Mouse (Mus musculus) retina, embryonic 14.5 days (tissue): Measurements from ENCODE around the gene Sfta2.

ENCODE experiments used
- DNase-seq: peaks from one replicate; pipeline ENCODE4 v3.0.0-alpha.2; 2015; ENCODE audit warnings: low spot score

The Sfta2 gene

GRCm38 (mm10) chr17:35601249-35601648 lies at the start of gene Sfta2:
TSS of gene Sfta2 (plus strand) at chr17:35601549.
- no peak for DNase-seq

GRCm38 (mm10) chr17:35551881-35552414 lies 49.4 kb upstream of the Sfta2 start, which contains the start of gene Cdsn:
TSS of gene Cdsn (plus strand) at chr17:35552128.
- no peak for DNase-seq

DNA sequence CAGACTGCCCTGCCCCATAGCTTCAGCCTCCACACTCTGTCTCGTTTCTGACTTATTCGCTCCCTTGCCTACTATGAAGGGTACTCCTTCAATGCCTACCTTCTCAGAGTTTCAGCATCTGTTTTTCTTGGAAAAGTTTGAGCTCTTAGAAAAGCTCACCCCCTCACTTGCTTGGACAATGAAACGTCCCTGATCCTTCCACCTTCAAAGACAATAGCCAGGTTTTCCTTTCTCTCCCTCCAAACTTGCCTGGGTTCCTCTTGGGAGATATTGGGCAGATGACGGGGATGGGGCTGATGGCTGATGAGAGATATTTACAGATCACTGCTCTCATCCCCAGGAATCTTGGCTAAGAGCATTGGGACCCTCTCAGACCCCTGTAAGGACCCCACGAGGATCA lies 47.0 kb upstream of the Sfta2 start:
- DNase-seq: no peak

- DNase-seq: no peak
These were observed 46.5 kb upstream of the Sfta2 start for GRCm38 (mm10) chr17:35554761-35555397.

DNA sequence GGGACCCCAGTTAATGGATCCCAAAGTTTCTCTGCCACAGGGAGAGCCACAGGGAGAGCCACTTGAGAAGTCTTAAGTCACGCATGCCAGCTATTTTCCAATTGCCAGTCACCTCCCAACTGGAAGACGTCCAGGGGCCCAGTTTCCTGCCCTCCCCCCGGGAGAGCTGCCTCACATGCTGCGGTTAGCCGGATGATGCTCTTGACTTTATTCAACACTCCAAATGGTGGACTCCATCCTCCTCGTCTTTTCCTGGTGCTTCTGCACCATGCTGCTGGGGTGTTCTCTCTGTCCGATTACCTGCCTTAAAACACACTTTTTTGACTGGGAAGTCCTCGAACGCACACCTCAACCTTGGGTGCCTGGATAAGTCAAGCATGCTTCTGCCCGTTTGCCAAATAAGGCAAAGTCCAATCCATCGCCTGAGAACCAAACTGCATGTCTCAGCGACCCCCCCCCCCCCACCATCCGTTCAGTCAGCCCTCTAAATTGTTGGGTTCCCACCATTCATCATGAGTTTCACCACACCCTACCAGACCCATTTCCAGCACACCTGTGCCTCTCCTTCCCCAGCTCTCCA lies 45.1 kb upstream of the Sfta2 start:
- no peak for DNase-seq

DNA sequence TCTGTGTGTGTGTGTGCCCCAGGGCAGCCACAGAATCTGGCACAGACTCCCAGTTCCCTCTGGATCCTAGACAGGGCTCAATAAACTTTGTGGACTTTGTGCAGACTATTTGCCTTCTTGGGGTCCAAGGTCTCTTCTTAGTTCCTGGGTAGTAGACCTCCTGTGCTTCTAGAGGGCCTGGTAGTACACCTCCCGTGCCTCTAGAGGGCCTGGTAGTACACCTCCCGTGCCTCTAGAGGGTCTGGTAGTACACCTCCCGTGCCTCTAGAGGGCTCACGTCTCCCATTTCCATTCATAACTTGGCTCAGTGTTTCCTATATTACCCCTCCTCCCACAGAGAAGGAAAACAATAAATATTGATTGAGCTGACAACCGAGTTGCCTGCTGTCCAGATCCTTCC lies 44.5 kb upstream of the Sfta2 start:
- peak; percentile 72 for DNase-seq

GRCm38 (mm10) chr17:35557351-35557750 lies 44.0 kb upstream of the Sfta2 start:
- DNase-seq: no peak

- no peak for DNase-seq
These were observed 43.1 kb upstream of the Sfta2 start for GRCm38 (mm10) chr17:35558216-35558615.

- no peak for DNase-seq
These were observed 34.2 kb upstream of the Sfta2 start, which contains the start of gene 2300002M23Rik for GRCm38 (mm10) chr17:35567150-35567549. TSS of gene 2300002M23Rik (plus strand) at chr17:35567450.

- DNase-seq: no peak
These were observed 33.6 kb upstream of the Sfta2 start for GRCm38 (mm10) chr17:35567767-35568166.

DNA sequence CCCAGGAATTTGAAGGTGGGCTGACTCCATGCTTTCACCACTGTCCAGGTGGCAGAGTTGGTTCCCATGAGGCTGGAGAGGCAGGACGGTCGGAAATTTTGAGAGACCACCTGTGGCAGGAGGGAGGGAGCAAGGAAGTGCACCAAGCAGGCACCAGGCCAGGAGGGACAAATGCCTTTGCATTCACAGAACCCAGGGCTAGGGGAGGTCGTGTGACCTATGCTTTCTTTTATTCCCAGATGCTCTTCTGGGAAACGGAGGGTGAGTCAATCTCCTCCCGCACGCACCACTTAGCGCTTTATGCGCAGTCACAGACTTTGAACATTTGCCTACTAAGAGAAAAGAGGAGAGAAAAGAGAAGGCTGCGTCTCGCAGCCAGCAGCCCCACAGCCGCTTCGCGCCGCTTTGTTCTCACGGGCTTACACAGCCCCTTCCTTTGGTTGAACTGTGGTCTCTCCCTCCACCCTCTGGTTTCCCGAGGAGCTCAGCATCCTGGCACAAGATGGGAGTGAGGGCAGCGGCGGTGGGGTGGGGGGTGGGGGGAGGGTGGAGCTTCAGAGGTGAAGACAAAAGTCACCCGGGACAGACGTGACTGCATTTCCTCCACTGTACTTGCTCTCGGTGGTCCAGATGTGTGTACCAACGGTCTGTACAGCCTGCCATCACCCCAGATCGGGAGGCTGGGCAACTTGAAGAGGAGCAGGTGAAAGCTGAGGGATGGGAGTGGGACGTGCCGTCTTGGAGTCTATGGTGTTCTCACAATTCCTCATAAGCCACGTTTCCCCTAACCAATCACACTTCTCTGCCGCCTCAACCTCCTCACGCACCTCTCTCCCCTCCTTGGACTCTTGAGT lies 32.0 kb upstream of the Sfta2 start:
- no peak for DNase-seq

DNA sequence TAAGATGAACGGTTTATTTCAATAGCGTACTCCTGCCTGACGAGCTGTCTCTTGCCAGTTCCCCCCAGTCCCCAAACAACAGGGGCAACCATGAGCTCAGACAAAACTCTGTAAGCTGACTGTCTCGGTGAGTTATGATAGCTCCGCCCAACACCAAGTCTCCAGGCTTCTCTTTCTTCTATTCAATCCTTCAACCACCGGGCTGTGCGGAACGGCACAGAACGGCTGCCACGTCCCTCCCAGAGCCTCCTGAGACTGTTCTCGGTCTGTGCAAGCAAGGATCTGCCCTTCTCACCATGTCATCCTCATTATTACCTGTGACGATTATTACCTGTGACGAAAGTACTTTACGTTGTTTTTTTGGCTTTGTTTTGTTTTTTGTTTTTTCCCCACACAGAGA lies 30.5 kb upstream of the Sfta2 start:
- DNase-seq: no peak

GRCm38 (mm10) chr17:35571477-35571876 lies 29.9 kb upstream of the Sfta2 start:
- DNase-seq: no peak

GRCm38 (mm10) chr17:35578211-35578610 lies 23.1 kb upstream of the Sfta2 start:
- peak; percentile 92 for DNase-seq

DNA sequence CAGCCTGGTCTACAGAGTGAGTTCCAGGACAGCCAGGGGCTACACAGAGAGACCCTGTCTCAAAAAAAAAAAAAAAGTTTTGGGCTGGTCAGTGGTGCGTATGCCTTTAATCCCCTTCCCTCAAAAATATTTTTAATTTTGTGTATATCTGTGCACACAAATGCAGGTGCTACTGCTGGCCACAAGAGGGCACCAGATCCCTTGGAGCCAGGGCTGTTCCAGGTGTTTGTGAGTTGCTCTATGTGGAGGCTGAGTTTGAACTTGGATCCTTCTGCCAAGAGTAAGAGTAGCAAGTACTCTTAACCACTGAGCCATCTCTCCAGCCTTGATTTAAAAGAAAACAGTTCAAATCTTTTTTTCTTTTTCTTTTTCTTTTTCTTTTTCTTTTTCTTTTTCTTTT lies 18.4 kb upstream of the Sfta2 start:
- DNase-seq: peak; percentile 10

GRCm38 (mm10) chr17:35584330-35584937 lies 16.9 kb upstream of the Sfta2 start:
- DNase-seq: peak; percentile 88

- no peak for DNase-seq
These were observed 14.1 kb upstream of the Sfta2 start for GRCm38 (mm10) chr17:35587291-35587690.

DNA sequence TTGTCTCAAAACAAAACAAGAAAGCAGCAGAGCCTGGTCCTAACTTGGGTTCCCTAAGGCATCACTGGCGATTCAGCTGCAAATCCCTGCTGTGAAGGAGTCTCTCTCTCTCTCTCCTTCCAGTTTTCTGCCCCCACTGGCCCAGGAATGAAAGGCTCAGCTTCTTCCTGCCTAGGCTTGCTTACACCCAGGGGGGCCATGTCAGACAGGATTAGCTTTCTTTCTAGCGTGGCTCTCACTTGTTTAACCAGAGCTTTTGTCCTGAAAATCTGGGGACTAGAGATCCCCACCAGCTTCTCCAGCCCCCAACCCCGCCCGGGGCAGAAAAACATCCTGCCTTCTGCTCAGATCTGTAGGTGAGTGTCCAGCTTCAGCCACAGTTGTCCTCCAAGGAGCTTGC lies 13.0 kb upstream of the Sfta2 start:
- DNase-seq: no peak

DNA sequence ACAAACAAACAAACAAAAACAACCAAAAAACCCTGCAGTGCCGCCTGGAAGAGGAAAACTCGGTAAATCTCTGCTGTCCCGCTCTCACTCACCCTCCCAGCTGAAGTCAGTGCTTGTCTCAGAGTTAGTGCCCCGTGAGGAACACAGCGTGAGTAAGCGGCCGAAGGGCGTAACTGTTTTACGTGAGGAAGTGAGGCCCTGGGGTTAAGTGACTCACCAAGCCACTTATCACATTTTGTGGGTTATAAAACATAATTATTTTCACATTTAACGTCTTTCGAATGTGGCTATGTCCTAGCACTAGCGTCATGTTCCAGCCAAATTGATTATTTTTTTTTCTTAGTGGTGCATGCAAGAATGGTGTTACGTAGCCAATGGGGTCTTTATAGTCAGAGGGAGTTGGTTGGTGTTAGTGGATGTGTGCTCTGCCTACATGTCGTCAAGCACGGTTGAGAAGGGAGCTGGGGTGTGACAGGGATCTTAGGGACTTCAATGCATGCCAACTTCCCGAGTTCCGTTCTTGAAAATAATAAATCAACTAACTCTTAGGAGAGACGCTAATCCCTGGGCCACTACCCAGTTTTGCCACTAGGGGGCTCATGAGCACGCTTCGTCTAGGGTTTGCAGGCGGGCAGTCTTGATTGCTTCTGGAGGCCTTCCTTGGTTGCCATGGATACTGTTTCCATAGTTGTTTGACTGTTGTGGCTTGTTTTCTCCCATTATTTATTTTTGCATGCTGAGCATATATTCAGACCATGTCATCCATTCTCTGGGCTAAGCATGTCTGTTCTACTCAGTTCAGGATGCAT lies 10.7 kb upstream of the Sfta2 start:
- DNase-seq: peak; percentile 88

- DNase-seq: no peak
These were observed 10.2 kb upstream of the Sfta2 start for GRCm38 (mm10) chr17:35591219-35591578.

DNA sequence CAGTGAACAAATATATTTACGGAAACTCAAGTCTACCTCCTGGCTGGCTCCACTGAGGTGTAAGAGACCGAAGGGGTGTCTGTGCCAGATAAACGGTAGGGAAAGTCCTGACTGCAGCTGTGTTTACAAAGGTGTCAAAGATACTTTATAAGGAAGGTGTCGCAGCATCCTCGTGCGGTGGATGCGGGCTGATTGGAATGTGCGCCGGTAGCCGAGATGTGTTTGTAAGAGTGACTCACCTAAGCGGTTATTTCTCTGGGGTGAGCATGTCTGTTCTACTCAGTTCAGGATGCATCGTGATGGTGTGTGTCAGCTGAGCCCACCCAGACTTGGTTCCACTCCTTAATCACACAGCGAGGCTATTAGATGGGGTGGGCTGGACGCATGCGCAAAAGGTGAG lies 9.6 kb upstream of the Sfta2 start:
- no peak for DNase-seq

DNA sequence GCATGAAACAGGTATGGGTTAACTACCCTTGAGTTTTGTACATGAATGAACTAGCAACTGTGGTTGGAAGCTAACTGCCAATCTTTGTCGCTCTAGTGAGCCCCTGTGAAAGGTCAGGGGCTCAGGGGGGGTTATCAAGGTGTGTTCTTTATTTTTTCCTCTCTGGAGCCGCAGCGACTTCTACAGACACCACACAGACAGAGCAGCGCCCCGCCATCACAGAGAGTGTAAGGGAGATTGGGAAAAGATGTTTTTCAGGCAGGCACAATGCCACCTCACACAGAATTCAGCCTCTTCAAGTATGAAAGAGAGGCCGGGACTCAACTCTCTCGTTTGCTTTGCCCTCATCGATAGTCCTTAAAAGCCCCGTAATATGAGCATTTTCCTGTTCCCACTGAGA lies 9.2 kb upstream of the Sfta2 start:
- DNase-seq: no peak
